Mouse (Mus musculus): Measurements from ENCODE around the gene Myh3. TPM values are rescaled to one million over a fixed set of nuclear protein-coding genes. Genes with fewer than 3 reads are reported as not detected.

The Myh3 gene
- polyA plus RNA-seq, 1 experiment from 2014 or later: 0.56 TPM

GRCm38 (mm10) chr11:67062726-67063125 is 15.4 kb upstream of the Myh3 start:
- Histone ChIP-seq H3K4me1 (ENCODE audit: control insufficient read depth, insufficient read depth, low read length) (no peaks in the 10 kb centered on the region), H3K4me2 (no peak overlapping the region), H3K27me3 (ENCODE audit: control insufficient read depth, insufficient read depth, low read length) (no peaks in the 10 kb centered on the region), H3K4me3 (ENCODE audit: low read depth, low read length) (no peak overlapping the region), H3K9me3 (replicated peaks; ENCODE audit: control insufficient read depth, low read length) (no peaks in the 10 kb centered on the region), H3K36me3 (ENCODE audit: control insufficient read depth, insufficient read depth, low read length) (peaks cover 16% of the 10 kb centered on the region), H3K27ac (ENCODE audit: low read depth, low read length) (no peak overlapping the region), H3K9ac (ENCODE audit: low read depth, low read length) (no peak overlapping the region)
- WGBS (ENCODE audit: insufficient replicate concordance): 84% methylated on average over 3 of the region's 3 CpGs
- no peak for ATAC-seq (replicated peaks; ENCODE audit: insufficient number of reproducible peaks, low FRiP score, low TSS enrichment)

GRCm38 (mm10) chr11:67067741-67068140 is 10.4 kb upstream of the Myh3 start:
- ATAC-seq (replicated peaks; ENCODE audit: insufficient number of reproducible peaks, low FRiP score, low TSS enrichment): no peak
- WGBS (ENCODE audit: insufficient replicate concordance): 86% methylated on average over 3 of the region's 3 CpGs
- Histone ChIP-seq H3K4me1 (ENCODE audit: control insufficient read depth, insufficient read depth, low read length) (no peaks in the 10 kb centered on the region), H3K27me3 (ENCODE audit: control insufficient read depth, insufficient read depth, low read length) (no peaks in the 10 kb centered on the region), H3K4me3 (ENCODE audit: low read depth, low read length) (no peak overlapping the region), H3K27ac (ENCODE audit: low read depth, low read length) (no peak overlapping the region), H3K4me2 (no peak overlapping the region), H3K36me3 (ENCODE audit: control insufficient read depth, insufficient read depth, low read length) (peaks cover 13% of the 10 kb centered on the region), H3K9ac (ENCODE audit: low read depth, low read length) (no peak overlapping the region), H3K9me3 (replicated peaks; ENCODE audit: control insufficient read depth, low read length) (no peaks in the 10 kb centered on the region)

- Histone ChIP-seq H3K27me3 (ENCODE audit: control insufficient read depth, insufficient read depth, low read length) (no peaks in the 10 kb centered on the region), H3K4me2 (no peak overlapping the region), H3K4me3 (ENCODE audit: low read depth, low read length) (no peak overlapping the region), H3K9ac (ENCODE audit: low read depth, low read length) (no peak overlapping the region), H3K27ac (ENCODE audit: low read depth, low read length) (no peak overlapping the region), H3K4me1 (ENCODE audit: control insufficient read depth, insufficient read depth, low read length) (no peaks in the 10 kb centered on the region), H3K36me3 (ENCODE audit: control insufficient read depth, insufficient read depth, low read length) (no peaks in the 10 kb centered on the region), H3K9me3 (replicated peaks; ENCODE audit: control insufficient read depth, low read length) (no peaks in the 10 kb centered on the region)
- no peak for ATAC-seq (replicated peaks; ENCODE audit: insufficient number of reproducible peaks, low FRiP score, low TSS enrichment)
- WGBS (ENCODE audit: insufficient replicate concordance): 43% methylated on average over 15 of the region's 15 CpGs
These were observed 5.4 kb upstream of the Myh3 start for GRCm38 (mm10) chr11:67072615-67073130.

GRCm38 (mm10) chr11:67075036-67075435 is 3.1 kb upstream of the Myh3 start:
- no peak overlapping the region for H3K9ac ChIP-seq (ENCODE audit: low read depth, low read length)
- ATAC-seq (replicated peaks; ENCODE audit: insufficient number of reproducible peaks, low FRiP score, low TSS enrichment): no peak
- H3K4me3 ChIP-seq (ENCODE audit: low read depth, low read length): no peak overlapping the region
- H3K27ac ChIP-seq (ENCODE audit: low read depth, low read length): no peak overlapping the region
- H3K4me1 ChIP-seq (ENCODE audit: control insufficient read depth, insufficient read depth, low read length): no peaks in the 10 kb centered on the region
- no peak overlapping the region for H3K4me2 ChIP-seq
- H3K27me3 ChIP-seq (ENCODE audit: control insufficient read depth, insufficient read depth, low read length): no peaks in the 10 kb centered on the region
- H3K36me3 ChIP-seq (ENCODE audit: control insufficient read depth, insufficient read depth, low read length): no peaks in the 10 kb centered on the region
- H3K9me3 ChIP-seq (replicated peaks; ENCODE audit: control insufficient read depth, low read length): no peaks in the 10 kb centered on the region
- 44% methylated on average over 3 of the region's 3 CpGs for WGBS (ENCODE audit: insufficient replicate concordance)

DNA sequence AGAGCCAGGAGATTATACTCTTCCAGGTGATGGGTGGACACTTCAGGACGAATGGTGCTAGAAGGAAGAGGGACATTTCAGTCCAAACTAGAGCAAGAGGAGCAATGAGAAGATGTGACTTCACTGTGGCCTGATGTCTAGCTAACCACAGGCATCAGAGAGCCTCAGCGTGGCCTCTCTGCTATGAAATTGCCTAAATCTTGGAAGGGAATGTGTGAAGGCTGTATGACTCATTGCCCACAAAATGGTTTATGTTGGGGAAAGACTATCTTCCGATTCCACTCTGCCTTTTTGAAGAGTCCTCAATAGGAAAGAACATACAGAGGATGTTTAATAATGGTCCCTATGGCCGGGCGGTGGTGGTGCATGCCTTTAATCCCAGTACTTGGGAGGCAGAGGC is 1.3 kb upstream of the Myh3 start:
- 77% methylated on average over 5 of the region's 5 CpGs for WGBS (ENCODE audit: insufficient replicate concordance)
- Histone ChIP-seq H3K27me3 (ENCODE audit: control insufficient read depth, insufficient read depth, low read length) (no peaks in the 10 kb centered on the region), H3K4me1 (ENCODE audit: control insufficient read depth, insufficient read depth, low read length) (0 out of 2 replicates have a peak, but pooled peaks cover 2% of the 10 kb centered on the region), H3K4me3 (ENCODE audit: low read depth, low read length) (no peak overlapping the region), H3K27ac (ENCODE audit: low read depth, low read length) (no peak overlapping the region), H3K9me3 (replicated peaks; ENCODE audit: control insufficient read depth, low read length) (no peaks in the 10 kb centered on the region), H3K36me3 (ENCODE audit: control insufficient read depth, insufficient read depth, low read length) (no peaks in the 10 kb centered on the region), H3K9ac (ENCODE audit: low read depth, low read length) (no peak overlapping the region), H3K4me2 (no peak overlapping the region)
- ATAC-seq (replicated peaks; ENCODE audit: insufficient number of reproducible peaks, low FRiP score, low TSS enrichment): no peak

GRCm38 (mm10) chr11:67077435-67077834 is 665 bp upstream of the Myh3 start:
- 52% methylated on average over 3 of the region's 3 CpGs for WGBS (ENCODE audit: insufficient replicate concordance)
- H3K4me2 ChIP-seq: no peak overlapping the region
- no peaks in the 10 kb centered on the region for H3K9me3 ChIP-seq (replicated peaks; ENCODE audit: control insufficient read depth, low read length)
- no peak overlapping the region for H3K9ac ChIP-seq (ENCODE audit: low read depth, low read length)
- H3K4me1 ChIP-seq (ENCODE audit: control insufficient read depth, insufficient read depth, low read length): 0 out of 2 replicates have a peak, but pooled peaks cover 2% of the 10 kb centered on the region
- no peak overlapping the region for H3K27ac ChIP-seq (ENCODE audit: low read depth, low read length)
- H3K27me3 ChIP-seq (ENCODE audit: control insufficient read depth, insufficient read depth, low read length): no peaks in the 10 kb centered on the region
- H3K36me3 ChIP-seq (ENCODE audit: control insufficient read depth, insufficient read depth, low read length): no peaks in the 10 kb centered on the region
- H3K4me3 ChIP-seq (ENCODE audit: low read depth, low read length): no peak overlapping the region
- no peak for ATAC-seq (replicated peaks; ENCODE audit: insufficient number of reproducible peaks, low FRiP score, low TSS enrichment)

GRCm38 (mm10) chr11:67078888-67079287 is 788 bp downstream of the Myh3 start:
- H3K4me1 ChIP-seq (ENCODE audit: control insufficient read depth, insufficient read depth, low read length): 0 out of 2 replicates have a peak, but pooled peaks cover 2% of the 10 kb centered on the region
- no peaks in the 10 kb centered on the region for H3K36me3 ChIP-seq (ENCODE audit: control insufficient read depth, insufficient read depth, low read length)
- no peak overlapping the region for H3K9ac ChIP-seq (ENCODE audit: low read depth, low read length)
- no peak overlapping the region for H3K27ac ChIP-seq (ENCODE audit: low read depth, low read length)
- WGBS (ENCODE audit: insufficient replicate concordance): 80% methylated on average over 6 of the region's 6 CpGs
- H3K4me2 ChIP-seq: no peak overlapping the region
- H3K9me3 ChIP-seq (replicated peaks; ENCODE audit: control insufficient read depth, low read length): no peaks in the 10 kb centered on the region
- H3K4me3 ChIP-seq (ENCODE audit: low read depth, low read length): no peak overlapping the region
- H3K27me3 ChIP-seq (ENCODE audit: control insufficient read depth, insufficient read depth, low read length): peaks cover 11% of the 10 kb centered on the region
- ATAC-seq (replicated peaks; ENCODE audit: insufficient number of reproducible peaks, low FRiP score, low TSS enrichment): no peak

DNA sequence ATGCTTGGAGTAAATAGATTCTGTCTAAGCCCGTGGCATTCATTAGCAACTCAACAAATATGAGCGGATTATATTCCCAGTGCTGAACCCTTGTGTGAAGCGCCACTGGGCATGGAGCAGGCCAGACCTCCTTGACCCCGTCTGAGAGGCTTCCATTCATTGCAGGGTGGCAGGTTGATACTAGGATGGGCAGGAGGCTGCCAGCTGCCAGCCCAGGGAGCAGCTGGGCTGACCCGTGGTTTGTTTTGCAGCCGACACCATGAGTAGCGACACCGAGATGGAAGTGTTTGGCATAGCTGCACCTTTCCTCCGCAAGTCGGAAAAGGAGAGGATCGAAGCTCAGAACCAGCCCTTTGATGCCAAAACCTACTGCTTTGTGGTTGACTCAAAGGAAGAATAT is 1.6 kb downstream of the Myh3 start:
- H3K36me3 ChIP-seq (ENCODE audit: control insufficient read depth, insufficient read depth, low read length): no peaks in the 10 kb centered on the region
- H3K4me1 ChIP-seq (ENCODE audit: control insufficient read depth, insufficient read depth, low read length): 0 out of 2 replicates have a peak, but pooled peaks cover 2% of the 10 kb centered on the region
- H3K27me3 ChIP-seq (ENCODE audit: control insufficient read depth, insufficient read depth, low read length): peaks cover 19% of the 10 kb centered on the region
- H3K9ac ChIP-seq (ENCODE audit: low read depth, low read length): no peak overlapping the region
- ATAC-seq (replicated peaks; ENCODE audit: insufficient number of reproducible peaks, low FRiP score, low TSS enrichment): no peak
- H3K4me2 ChIP-seq: no peak overlapping the region
- no peak overlapping the region for H3K4me3 ChIP-seq (ENCODE audit: low read depth, low read length)
- H3K27ac ChIP-seq (ENCODE audit: low read depth, low read length): no peak overlapping the region
- no peaks in the 10 kb centered on the region for H3K9me3 ChIP-seq (replicated peaks; ENCODE audit: control insufficient read depth, low read length)
- WGBS (ENCODE audit: insufficient replicate concordance): 70% methylated on average over 11 of the region's 11 CpGs

DNA sequence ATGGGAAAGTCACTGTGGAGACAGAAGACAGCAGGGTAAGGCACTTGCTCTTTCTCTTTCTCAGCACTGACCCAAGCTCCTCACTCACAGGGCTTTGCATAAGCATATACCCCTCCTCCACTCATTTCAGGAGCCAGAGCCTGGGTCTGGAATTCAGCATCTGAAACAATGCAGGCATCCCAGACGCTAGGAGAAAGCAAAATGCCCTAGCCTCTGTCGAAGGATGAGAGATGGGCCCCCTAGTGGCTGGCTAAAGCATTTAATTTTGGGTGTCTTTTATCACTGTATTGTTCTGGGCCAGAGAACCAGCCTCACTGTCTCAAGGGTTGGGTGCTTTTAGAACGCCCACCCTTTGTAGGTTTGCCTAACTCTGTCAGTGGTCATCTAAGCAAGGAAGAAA is 2.1 kb downstream of the Myh3 start:
- H3K27me3 ChIP-seq (ENCODE audit: control insufficient read depth, insufficient read depth, low read length): peaks cover 22% of the 10 kb centered on the region
- H3K4me3 ChIP-seq (ENCODE audit: low read depth, low read length): no peak overlapping the region
- no peak overlapping the region for H3K27ac ChIP-seq (ENCODE audit: low read depth, low read length)
- no peak overlapping the region for H3K9ac ChIP-seq (ENCODE audit: low read depth, low read length)
- no peaks in the 10 kb centered on the region for H3K9me3 ChIP-seq (replicated peaks; ENCODE audit: control insufficient read depth, low read length)
- H3K36me3 ChIP-seq (ENCODE audit: control insufficient read depth, insufficient read depth, low read length): no peaks in the 10 kb centered on the region
- 0 out of 2 replicates have a peak, but pooled peaks cover 2% of the 10 kb centered on the region for H3K4me1 ChIP-seq (ENCODE audit: control insufficient read depth, insufficient read depth, low read length)
- ATAC-seq (replicated peaks; ENCODE audit: insufficient number of reproducible peaks, low FRiP score, low TSS enrichment): no peak
- WGBS (ENCODE audit: insufficient replicate concordance): 6% methylated on average over 3 of the region's 3 CpGs
- no peak overlapping the region for H3K4me2 ChIP-seq

Measured in heart, embryonic 11.5 days (tissue).